Mouse (Mus musculus): ENCODE measurements around the gene Igsf9. TPM values are rescaled to one million over a fixed set of nuclear protein-coding genes. Genes with fewer than 3 reads are reported as not detected.

Gene Igsf9
- polyA plus RNA-seq, 1 experiment, result 2.2 TPM

- TF ChIP-seq CTCF (IDR thresholded peaks at IDR 0.05; ENCODE audit: borderline replicate concordance, insufficient read depth, low read depth, low read length) (no peak), POLR2A (IDR thresholded peaks at IDR 0.05; ENCODE audit: borderline replicate concordance, insufficient read depth, low read length) (no peak)
- Histone ChIP-seq H3K4me3 (replicated peaks; ENCODE audit: insufficient read depth, low read depth, low read length) (no peak overlapping the region), H3K27me3 (ENCODE audit: control insufficient read depth, insufficient read depth, low read length) (no peaks in the 10 kb centered on the region), H3K27ac (ENCODE audit: insufficient read depth, low read length) (no peak overlapping the region), H3K4me1 (ENCODE audit: control insufficient read depth, insufficient read depth, low read length) (no peaks in the 10 kb centered on the region)
- 94% methylated on average over 3 of the region's 3 CpGs for WGBS
- no peak for DNase-seq
These were observed 41.1 kb upstream of the Igsf9 start for GRCm38 (mm10) chr1:172440521-172440920.

GRCm38 (mm10) chr1:172441935-172442445 is 39.6 kb upstream of the Igsf9 start:
- no peak overlapping the region for H3K4me3 ChIP-seq (replicated peaks; ENCODE audit: insufficient read depth, low read depth, low read length)
- no peak overlapping the region for H3K27ac ChIP-seq (ENCODE audit: insufficient read depth, low read length)
- TF ChIP-seq CTCF (IDR thresholded peaks at IDR 0.05; ENCODE audit: borderline replicate concordance, insufficient read depth, low read depth, low read length) (no peak), POLR2A (IDR thresholded peaks at IDR 0.05; ENCODE audit: borderline replicate concordance, insufficient read depth, low read length) (no peak)
- 85% methylated on average over 9 of the region's 9 CpGs for WGBS
- DNase-seq, result no peak
- no peaks in the 10 kb centered on the region for H3K27me3 ChIP-seq (ENCODE audit: control insufficient read depth, insufficient read depth, low read length)
- H3K4me1 ChIP-seq (ENCODE audit: control insufficient read depth, insufficient read depth, low read length), result no peaks in the 10 kb centered on the region

- no peak for DNase-seq
- Histone ChIP-seq H3K27ac (ENCODE audit: insufficient read depth, low read length) (no peak overlapping the region), H3K4me3 (replicated peaks; ENCODE audit: insufficient read depth, low read depth, low read length) (no peak overlapping the region), H3K4me1 (ENCODE audit: control insufficient read depth, insufficient read depth, low read length) (no peaks in the 10 kb centered on the region), H3K27me3 (ENCODE audit: control insufficient read depth, insufficient read depth, low read length) (no peaks in the 10 kb centered on the region)
- 37% methylated on average over 2 of the region's 2 CpGs for WGBS
- no peak for TF ChIP-seq POLR2A (IDR thresholded peaks at IDR 0.05; ENCODE audit: borderline replicate concordance, insufficient read depth, low read length)
- TF ChIP-seq CTCF (IDR thresholded peaks at IDR 0.05; ENCODE audit: borderline replicate concordance, insufficient read depth, low read depth, low read length), result no peak
These were observed 31.4 kb upstream of the Igsf9 start for GRCm38 (mm10) chr1:172450226-172450625.

GRCm38 (mm10) chr1:172450848-172451470 is 30.6 kb upstream of the Igsf9 start:
- Histone ChIP-seq H3K27ac (ENCODE audit: insufficient read depth, low read length) (no peak overlapping the region), H3K4me3 (replicated peaks; ENCODE audit: insufficient read depth, low read depth, low read length) (no peak overlapping the region), H3K27me3 (ENCODE audit: control insufficient read depth, insufficient read depth, low read length) (no peaks in the 10 kb centered on the region), H3K4me1 (ENCODE audit: control insufficient read depth, insufficient read depth, low read length) (no peaks in the 10 kb centered on the region)
- TF ChIP-seq POLR2A (IDR thresholded peaks at IDR 0.05; ENCODE audit: borderline replicate concordance, insufficient read depth, low read length) (no peak), CTCF (IDR thresholded peaks at IDR 0.05; ENCODE audit: borderline replicate concordance, insufficient read depth, low read depth, low read length) (no peak)
- no peak for DNase-seq
- WGBS, result 47% methylated on average over 17 of the region's 17 CpGs

- no peaks in the 10 kb centered on the region for H3K27me3 ChIP-seq (ENCODE audit: control insufficient read depth, insufficient read depth, low read length)
- no peak overlapping the region for H3K27ac ChIP-seq (ENCODE audit: insufficient read depth, low read length)
- no peak for TF ChIP-seq POLR2A (IDR thresholded peaks at IDR 0.05; ENCODE audit: borderline replicate concordance, insufficient read depth, low read length)
- no peak for TF ChIP-seq CTCF (IDR thresholded peaks at IDR 0.05; ENCODE audit: borderline replicate concordance, insufficient read depth, low read depth, low read length)
- DNase-seq, result no peak
- H3K4me3 ChIP-seq (replicated peaks; ENCODE audit: insufficient read depth, low read depth, low read length), result no peak overlapping the region
- H3K4me1 ChIP-seq (ENCODE audit: control insufficient read depth, insufficient read depth, low read length), result no peaks in the 10 kb centered on the region
- WGBS, result 68% methylated on average over 2 of the region's 2 CpGs
These were observed 28.7 kb upstream of the Igsf9 start for GRCm38 (mm10) chr1:172452911-172453310.

GRCm38 (mm10) chr1:172453810-172454209 is 27.8 kb upstream of the Igsf9 start:
- TF ChIP-seq CTCF (IDR thresholded peaks at IDR 0.05; ENCODE audit: borderline replicate concordance, insufficient read depth, low read depth, low read length) (no peak), POLR2A (IDR thresholded peaks at IDR 0.05; ENCODE audit: borderline replicate concordance, insufficient read depth, low read length) (no peak)
- DNase-seq, result no peak
- Histone ChIP-seq H3K27ac (ENCODE audit: insufficient read depth, low read length) (no peak overlapping the region), H3K4me1 (ENCODE audit: control insufficient read depth, insufficient read depth, low read length) (no peaks in the 10 kb centered on the region), H3K27me3 (ENCODE audit: control insufficient read depth, insufficient read depth, low read length) (no peaks in the 10 kb centered on the region), H3K4me3 (replicated peaks; ENCODE audit: insufficient read depth, low read depth, low read length) (no peak overlapping the region)
- 89% methylated on average over 2 of the region's 2 CpGs for WGBS

GRCm38 (mm10) chr1:172455416-172455815 is 26.2 kb upstream of the Igsf9 start:
- 10% methylated on average over 4 of the region's 4 CpGs for WGBS
- no peaks in the 10 kb centered on the region for H3K4me1 ChIP-seq (ENCODE audit: control insufficient read depth, insufficient read depth, low read length)
- no peak overlapping the region for H3K27ac ChIP-seq (ENCODE audit: insufficient read depth, low read length)
- no peak overlapping the region for H3K4me3 ChIP-seq (replicated peaks; ENCODE audit: insufficient read depth, low read depth, low read length)
- TF ChIP-seq POLR2A (IDR thresholded peaks at IDR 0.05; ENCODE audit: borderline replicate concordance, insufficient read depth, low read length), result no peak
- TF ChIP-seq CTCF (IDR thresholded peaks at IDR 0.05; ENCODE audit: borderline replicate concordance, insufficient read depth, low read depth, low read length), result no peak
- DNase-seq, result no peak
- H3K27me3 ChIP-seq (ENCODE audit: control insufficient read depth, insufficient read depth, low read length), result no peaks in the 10 kb centered on the region

- DNase-seq, result no peak
- H3K27ac ChIP-seq (ENCODE audit: insufficient read depth, low read length), result no peak overlapping the region
- no peak overlapping the region for H3K4me3 ChIP-seq (replicated peaks; ENCODE audit: insufficient read depth, low read depth, low read length)
- WGBS, result 43% methylated on average over 7 of the region's 7 CpGs
- H3K4me1 ChIP-seq (ENCODE audit: control insufficient read depth, insufficient read depth, low read length), result no peaks in the 10 kb centered on the region
- TF ChIP-seq POLR2A (IDR thresholded peaks at IDR 0.05; ENCODE audit: borderline replicate concordance, insufficient read depth, low read length), result no peak
- TF ChIP-seq CTCF (IDR thresholded peaks at IDR 0.05; ENCODE audit: borderline replicate concordance, insufficient read depth, low read depth, low read length), result no peak
- H3K27me3 ChIP-seq (ENCODE audit: control insufficient read depth, insufficient read depth, low read length), result no peaks in the 10 kb centered on the region
These were observed 25.4 kb upstream of the Igsf9 start for GRCm38 (mm10) chr1:172456001-172456677.
